Mouse (Mus musculus) lung, adult 2 months (tissue): ENCODE results near the gene Socs4.

Source experiments
- CTCF ChIP-seq: fragments of 200-500 bp; IDR thresholded peaks from 2 replicates; pipeline ENCODE4 v1.5.1; 2011; ENCODE audit warnings: mild to moderate bottlenecking, low read length, control low read depth; ENCODE audit not compliant: insufficient read depth
- POLR2A ChIP-seq: fragments of 200-500 bp; IDR thresholded peaks from 2 replicates; pipeline ENCODE4 v1.6.1; 2011; ENCODE audit warnings: low read depth, mild to moderate bottlenecking, control low read depth, low read length, borderline replicate concordance; ENCODE audit errors: extremely low read depth

DNA sequence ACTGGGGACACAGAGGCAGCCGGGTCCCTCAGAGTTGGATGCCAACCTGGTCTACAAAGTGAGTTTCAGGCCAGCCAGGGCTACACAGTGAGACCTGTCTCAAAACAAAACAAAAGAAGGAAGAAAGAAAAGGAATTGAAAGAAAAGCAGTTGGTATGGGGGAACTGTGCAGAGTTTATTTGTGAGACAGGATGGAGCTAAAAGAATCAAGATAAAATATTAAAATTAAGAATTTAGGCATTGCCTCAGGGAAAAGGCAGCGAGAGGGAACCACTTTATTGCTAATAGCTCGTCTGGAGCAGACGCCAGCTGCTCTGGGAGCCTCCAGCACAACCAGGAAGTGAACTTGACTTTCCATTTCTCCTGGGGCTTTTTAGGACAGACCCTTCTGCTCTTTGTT, 17.4 kb downstream of the Socs4 start:
- TF ChIP-seq CTCF: no peak
- no peak for TF ChIP-seq POLR2A
